Mouse (Mus musculus) small intestine, adult 2 months (tissue): ENCODE results near the gene Slmap.

ENCODE experiments used
- CTCF ChIP-seq: fragments of 200-500 bp; IDR thresholded peaks from 2 replicates; pipeline ENCODE4 v1.5.1; 2012; ENCODE audit warnings: low read depth, mild to moderate bottlenecking, control low read depth, inconsistent platforms, low read length, moderate library complexity, mixed read lengths; ENCODE audit not compliant: insufficient replicate concordance, insufficient read length; ENCODE audit errors: extremely low read depth
- POLR2A ChIP-seq: fragments of 200-500 bp; IDR thresholded peaks from 2 replicates; pipeline ENCODE4 v1.6.1; 2012; ENCODE audit warnings: low read depth, mild to moderate bottlenecking, control low read depth, inconsistent platforms, low read length, moderate library complexity

- no peak for TF ChIP-seq POLR2A
- TF ChIP-seq CTCF, result no peak
Observed at GRCm38 (mm10) chr14:26562247-26562646, 27.5 kb upstream of the Slmap start.
